Mouse (Mus musculus) heart, adult 18-20 months (tissue): ENCODE measurements around the gene Defb43. TPM values are rescaled to one million over a fixed set of nuclear protein-coding genes. Genes with fewer than 3 reads are reported as not detected.

Experiments
- DNase-seq, 2 experiments: peaks; one replicate each; pipeline ENCODE4 v3.0.0; 2021 to 2022; ENCODE audit warnings: mixed read lengths in 1 of 2
- total RNA-seq, 2 experiments: library from RNA; stranded (reverse); gene quantifications; 2 replicates each; pipeline ENCODE4 v1.2.3; 2021

Gene Defb43
- total RNA-seq, 2 experiments from 2014 or later, result not detected

DNA sequence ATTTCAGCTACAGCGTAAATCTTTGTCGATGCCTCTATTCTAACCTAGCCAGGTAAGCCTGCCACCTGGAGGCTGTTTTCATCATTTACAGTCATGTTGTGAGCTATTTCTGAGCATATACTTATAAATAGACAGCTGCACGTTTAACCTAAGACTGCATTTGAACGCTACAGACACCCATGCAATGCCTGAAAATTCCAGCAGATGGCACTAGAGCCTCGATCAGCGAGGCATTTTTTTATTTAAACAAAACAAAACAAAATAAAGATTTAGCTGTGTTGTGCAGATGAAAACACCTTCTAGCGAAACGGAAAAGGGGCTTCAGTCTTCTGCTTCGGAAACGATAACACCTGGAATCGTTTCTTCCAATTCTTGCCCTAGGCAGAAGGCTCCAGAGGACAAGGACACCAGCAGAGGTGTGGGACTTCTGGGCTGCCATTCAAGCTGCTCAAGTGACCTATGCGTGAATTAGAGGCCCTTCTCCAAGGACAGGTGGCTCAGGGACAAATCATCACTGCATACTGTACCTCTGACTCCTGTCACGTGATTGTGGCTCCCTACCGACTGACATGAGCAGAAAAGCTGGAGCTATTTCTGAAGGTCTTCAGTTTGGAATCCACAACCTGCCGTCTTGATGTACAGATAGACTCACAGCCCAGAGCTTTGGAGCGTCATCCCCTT, 55.2 kb downstream of the Defb43 start:
- peak; percentile 85 to 92 for DNase-seq

Other genes with a start within 250 kb of the Defb43 start
- gene Wdfy2, start 174.1 kb upstream of the Defb43 start, total RNA-seq, result 1 to 10 TPM; 6.4 to 6.9 TPM
- gene Defb48, start 27.3 kb upstream of the Defb43 start, total RNA-seq, result not detected
- not detected for gene Defb47, start 13.7 kb upstream of the Defb43 start, total RNA-seq
- under 1 TPM in 1 of 2 experiments, not detected in 1; 0.22 TPM for gene Defb42, start 35.2 kb downstream of the Defb43 start, total RNA-seq
- not detected for gene Defb30, start 38.2 kb downstream of the Defb43 start, total RNA-seq